Comparison of ENCODE assay signal across 9 mouse cellular contexts in the genomic region with DNA sequence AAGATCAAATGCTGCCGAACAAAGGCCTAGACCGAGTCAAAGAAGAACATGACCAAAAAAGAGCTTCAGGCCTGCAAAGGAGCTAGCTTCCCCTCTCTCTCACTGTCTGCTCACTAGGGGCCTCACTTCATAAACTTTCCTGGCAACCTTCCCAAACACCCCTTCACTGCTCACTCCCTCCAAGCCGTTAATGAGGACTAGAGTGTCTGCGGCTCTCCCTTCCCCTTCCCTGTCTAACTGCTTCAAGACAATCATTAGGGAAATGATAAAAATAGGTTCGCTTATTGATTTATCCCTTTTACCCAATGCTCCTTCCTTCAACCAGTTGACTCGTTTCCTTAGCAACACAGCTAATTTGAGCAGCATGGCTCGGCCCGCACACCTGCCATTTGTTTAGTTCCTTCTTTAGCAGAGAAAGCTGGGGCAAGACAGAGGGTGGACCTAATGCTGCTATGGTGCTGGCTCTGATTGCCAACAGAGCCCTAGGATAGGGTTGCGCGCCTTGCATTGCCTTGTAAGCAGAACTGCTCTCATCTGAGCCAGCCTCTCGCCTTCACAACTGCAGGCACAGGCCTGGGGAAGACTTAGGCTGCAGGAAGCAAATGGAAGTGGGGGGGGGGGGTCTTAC.
DNase-seq lines count a peak whose midpoint lies in the region; ATAC-seq and TF ChIP-seq lines count a peak whose summit lies in the region.
"Had no signal": no experiment of that assay in that cellular context is flagged by ENCODE, and none has a peak within 500 bp of the region (broad histone marks: within the 10 kb centered on the region; RNA-seq: fewer than 3 reads in every experiment).

No protein-coding gene starts in this region.

- DNase-seq in neural tube, embryonic 10.5 days (ENCODE audit: extremely low spot score, low spot score): no peak
- no peak for DNase-seq in forebrain, embryonic 10.5 days (ENCODE audit: extremely low spot score, low spot score)
- DNase-seq in spleen, postnatal 10 days (ENCODE audit: low spot score in 2 of 2): no peak
- DNase-seq in right cerebral cortex, postnatal 36 days (ENCODE audit: low spot score in 2 of 2): no peak

- TF ChIP-seq CTCF in olfactory bulb, adult 2 months (IDR thresholded peaks at IDR 0.05; ENCODE audit: insufficient read depth, low read depth, low read length): no peak

- H3K27ac ChIP-seq in neural tube, embryonic 13.5 days (replicated peaks): peak overlapping the region; percentile 63
- H3K27ac ChIP-seq in forebrain, embryonic 10.5 days: peak overlapping the region; percentile 56; the same call in 1 of the 2 replicates
- 0 out of 2 replicates have a peak overlapping the region, but pooled peaks have one; percentile 27 for H3K27ac ChIP-seq in hindbrain, embryonic 16.5 days (ENCODE audit: low read depth, low read length)
- H3K27ac ChIP-seq in olfactory bulb, adult 2 months (ENCODE audit: insufficient read depth, low read depth, low read length): peak overlapping the region; percentile 37

- H3K4me3 ChIP-seq in neural tube, embryonic 13.5 days: no peak overlapping the region
- no peak overlapping the region for H3K4me3 ChIP-seq in forebrain, embryonic 10.5 days
- no peak overlapping the region for H3K4me3 ChIP-seq in hindbrain, embryonic 16.5 days (ENCODE audit: low read length)
- H3K4me3 ChIP-seq in olfactory bulb, adult 2 months (ENCODE audit: insufficient read depth, low read depth, low read length): no peak overlapping the region
- H3K4me3 ChIP-seq: megakaryocyte, embryonic 14.5 days had no signal

- no peak overlapping the region for H3K4me2 ChIP-seq in neural tube, embryonic 13.5 days
- no peak overlapping the region for H3K4me2 ChIP-seq in hindbrain, embryonic 16.5 days (ENCODE audit: low read length)

- H3K4me1 ChIP-seq in neural tube, embryonic 13.5 days (replicated peaks): peaks cover 34% of the 10 kb centered on the region
- H3K4me1 ChIP-seq in forebrain, embryonic 10.5 days: peaks cover 14% of the 10 kb centered on the region
- peaks cover 8% of the 10 kb centered on the region for H3K4me1 ChIP-seq in hindbrain, embryonic 16.5 days (ENCODE audit: control insufficient read depth, insufficient read depth, low read depth, low read length)
- H3K4me1 ChIP-seq in olfactory bulb, adult 2 months (ENCODE audit: control insufficient read depth, insufficient read depth, low read length): peaks cover 33% of the 10 kb centered on the region
- H3K4me1 ChIP-seq: megakaryocyte, embryonic 14.5 days had no signal

- no peak overlapping the region for H3K9ac ChIP-seq in neural tube, embryonic 13.5 days
- H3K9ac ChIP-seq in hindbrain, embryonic 16.5 days (ENCODE audit: low read depth, low read length): no peak overlapping the region

- WGBS in neural tube, embryonic 13.5 days: 56% methylated on average over 11 of the region's 11 CpGs
- WGBS in forebrain, embryonic 10.5 days: 79% methylated on average over 11 of the region's 11 CpGs
- WGBS in hindbrain, embryonic 16.5 days: 46% methylated on average over 11 of the region's 11 CpGs
- 38% methylated on average over 11 of the region's 11 CpGs for WGBS in olfactory bulb, adult 2 months

- H3K27me3 ChIP-seq in neural tube, embryonic 13.5 days: no peaks in the 10 kb centered on the region
- H3K27me3 ChIP-seq in forebrain, embryonic 10.5 days (ENCODE audit: poor library complexity, severe bottlenecking): no peaks in the 10 kb centered on the region
- H3K27me3 ChIP-seq in hindbrain, embryonic 16.5 days (replicated peaks; ENCODE audit: control insufficient read depth, insufficient read depth, low read length): no peaks in the 10 kb centered on the region
- H3K27me3 ChIP-seq: megakaryocyte, embryonic 14.5 days had no signal

- no peaks in the 10 kb centered on the region for H3K9me3 ChIP-seq in neural tube, embryonic 13.5 days
- no peaks in the 10 kb centered on the region for H3K9me3 ChIP-seq in forebrain, embryonic 10.5 days
- no peaks in the 10 kb centered on the region for H3K9me3 ChIP-seq in hindbrain, embryonic 16.5 days (ENCODE audit: control insufficient read depth, low read length)
- H3K9me3 ChIP-seq: megakaryocyte, embryonic 14.5 days had no signal

- H3K36me3 ChIP-seq in neural tube, embryonic 13.5 days: peaks cover 5% of the 10 kb centered on the region; the same call in 1 of the 2 replicates
- no peaks in the 10 kb centered on the region for H3K36me3 ChIP-seq in forebrain, embryonic 10.5 days (replicated peaks)
- H3K36me3 ChIP-seq in hindbrain, embryonic 16.5 days (ENCODE audit: control insufficient read depth, insufficient read depth, low read length): no peaks in the 10 kb centered on the region; the same call in 1 of the 2 replicates

- TF ChIP-seq POLR2A in olfactory bulb, adult 2 months (IDR thresholded peaks at IDR 0.05; ENCODE audit: insufficient read depth, low read depth, low read length): no peak

- peak; percentile 48; the same call in 1 of the 2 replicates for ATAC-seq in neural tube, embryonic 13.5 days (ENCODE audit: low read depth)
- ATAC-seq in hindbrain, embryonic 16.5 days: peak; percentile 68
- ATAC-seq in cerebellum, adult (ENCODE audit: insufficient number of reproducible peaks, low FRiP score, low TSS enrichment): no peak
